Mouse (Mus musculus): Measurements from ENCODE around the gene Birc6.

- TF ChIP-seq POLR2A (IDR thresholded peaks at IDR 0.05; ENCODE audit: insufficient read depth, low read depth, low read length) (no peak), CTCF (IDR thresholded peaks at IDR 0.05; ENCODE audit: insufficient read depth, low read depth, low read length) (no peak)
Observed at GRCm38 (mm10) chr17:74673251-74673650, 145.2 kb downstream of the Birc6 start.
